Mouse (Mus musculus) CH12.LX (cell line): ENCODE data around the gene Krt18. TPM values are rescaled to one million over a fixed set of nuclear protein-coding genes. Genes with fewer than 3 reads are reported as not detected.

Source experiments
- DNase-seq: peaks from one replicate; pipeline ENCODE4 v3.0.0-alpha.2; 2013; ENCODE audit errors: extremely low read depth
- H3K27ac ChIP-seq: 2 replicates; pipeline ENCODE4 v1.5.1; 2012; ENCODE audit warnings: low read depth, mild to moderate bottlenecking, control low read depth, moderate library complexity; ENCODE audit not compliant: insufficient read depth
- H3K27me3 ChIP-seq: replicated peaks from 2 replicates; pipeline ENCODE3; 2012; ENCODE audit warnings: inconsistent platforms
- H3K36me3 ChIP-seq, 2 experiments: replicated peaks in 1 of 2; 2 replicates each; pipeline versions ENCODE3 to v1.6.1; 2012; ENCODE audit warnings: inconsistent platforms in 1 of 2, low read length in 1 of 2, mild to moderate bottlenecking in 1 of 2, mixed read lengths in 1 of 2, moderate library complexity in 1 of 2; ENCODE audit not compliant: control insufficient read depth in 1 of 2, insufficient read depth in 1 of 2
- H3K4me1 ChIP-seq, 2 experiments: 2 replicates each; pipeline ENCODE4 v1.6.1; 2012; ENCODE audit warnings: inconsistent platforms in 1 of 2, moderate library complexity in 1 of 2; ENCODE audit not compliant: insufficient read depth in 2 of 2, control insufficient read depth in 1 of 2
- H3K4me2 ChIP-seq: 2 replicates; pipeline ENCODE4 v1.6.1; 2012; ENCODE audit warnings: low read depth, mild to moderate bottlenecking, control low read depth; ENCODE audit not compliant: poor library complexity, insufficient read depth, severe bottlenecking
- H3K4me3 ChIP-seq, 3 experiments: fragments of 150-350 bp in 1 of 3; sonication (generic) in 1 of 3; replicated peaks in 1 of 3; 2 replicates each; pipeline versions ENCODE3 to v1.5.1; 2011 to 2012; ENCODE audit warnings: low read depth in 2 of 3, low read length in 2 of 3, mild to moderate bottlenecking in 2 of 3, moderate library complexity in 2 of 3, control low read depth in 1 of 3, improper control_type of control experiment in 1 of 3, inconsistent platforms in 1 of 3, mixed read lengths in 1 of 3; ENCODE audit not compliant: poor library complexity in 1 of 3
- H3K79me2 ChIP-seq: replicated peaks from 2 replicates; pipeline ENCODE4 v1.6.1; 2012; ENCODE audit warnings: mild to moderate bottlenecking, moderate library complexity; ENCODE audit not compliant: control insufficient read depth, poor library complexity, insufficient read depth, severe bottlenecking; ENCODE audit errors: extremely low read depth
- H3K9ac ChIP-seq: 2 replicates; pipeline ENCODE4 v1.6.1; 2012; ENCODE audit warnings: low read depth, mild to moderate bottlenecking, control low read depth, moderate library complexity; ENCODE audit not compliant: insufficient read depth
- H3K9me3 ChIP-seq: replicated peaks from 2 replicates; pipeline ENCODE3; 2012; ENCODE audit warnings: low read length, inconsistent platforms, mixed read lengths
- BHLHE40 ChIP-seq: IDR thresholded peaks from 2 replicates; pipeline ENCODE4 v1.6.1; 2011; ENCODE audit warnings: mild to moderate bottlenecking, low read depth, low read length, improper control_type of control experiment
- CHD1 ChIP-seq: IDR thresholded peaks from 2 replicates; pipeline ENCODE4 v1.6.1; 2012; ENCODE audit warnings: low read depth, low read length, improper control_type of control experiment, inconsistent platforms
- CHD2 ChIP-seq: IDR thresholded peaks from 2 replicates; pipeline ENCODE4 v1.6.1; 2011; ENCODE audit warnings: low read length, improper control_type of control experiment
- CTCF ChIP-seq, 2 experiments: IDR thresholded peaks in 1 of 2; conservative IDR thresholded peaks in 1 of 2; 2 replicates each; pipeline ENCODE4 v1.5.1; 2011 to 2012; ENCODE audit warnings: low read depth in 2 of 2, low read length in 2 of 2, improper control_type of control experiment in 1 of 2, inconsistent platforms in 1 of 2, mild to moderate bottlenecking in 1 of 2, moderate library complexity in 1 of 2
- E2F4 ChIP-seq: IDR thresholded peaks from 2 replicates; pipeline ENCODE4 v1.6.1; 2011; ENCODE audit warnings: low read depth, low read length, improper control_type of control experiment; ENCODE audit not compliant: insufficient replicate concordance
- ELF1 ChIP-seq: IDR thresholded peaks from 2 replicates; pipeline ENCODE4 v1.6.1; 2014; ENCODE audit warnings: low read depth, mild to moderate bottlenecking, inconsistent platforms, low read length, improper control_type of control experiment
- EP300 ChIP-seq: IDR thresholded peaks from 2 replicates; pipeline ENCODE4 v1.6.1; 2011; ENCODE audit warnings: low read length, improper control_type of control experiment
- ETS1 ChIP-seq: conservative IDR thresholded peaks from 2 replicates; pipeline ENCODE4 v1.6.1; 2012; ENCODE audit warnings: low read depth, mild to moderate bottlenecking, inconsistent platforms, low read length, improper control_type of control experiment, moderate library complexity
- GABPA ChIP-seq: IDR thresholded peaks from 2 replicates; pipeline ENCODE4 v1.6.1; 2012; ENCODE audit warnings: low read depth, low read length, improper control_type of control experiment, inconsistent platforms; ENCODE audit not compliant: insufficient replicate concordance
- HCFC1 ChIP-seq: IDR thresholded peaks from 2 replicates; pipeline ENCODE4 v1.6.1; 2012; ENCODE audit warnings: low read depth, mild to moderate bottlenecking, inconsistent platforms, low read length, improper control_type of control experiment
- IRF4 ChIP-seq: IDR thresholded peaks from 2 replicates; pipeline ENCODE4 v1.6.1; 2014; ENCODE audit warnings: low read depth, mild to moderate bottlenecking, inconsistent platforms, low read length, improper control_type of control experiment
- JUN ChIP-seq: IDR thresholded peaks from 2 replicates; pipeline ENCODE4 v1.6.1; 2011; ENCODE audit warnings: low read depth, mild to moderate bottlenecking, low read length, improper control_type of control experiment, moderate library complexity; ENCODE audit not compliant: insufficient read depth
- JUND ChIP-seq: conservative IDR thresholded peaks from 2 replicates; pipeline ENCODE4 v1.6.1; 2011; ENCODE audit warnings: low read depth, low read length, improper control_type of control experiment
- KAT2A ChIP-seq: IDR thresholded peaks from 2 replicates; pipeline ENCODE4 v1.6.1; 2012; ENCODE audit warnings: low read length, improper control_type of control experiment, inconsistent platforms; ENCODE audit not compliant: insufficient replicate concordance
- MAFK ChIP-seq: IDR thresholded peaks from 2 replicates; pipeline ENCODE4 v1.6.1; 2011; ENCODE audit warnings: low read length, improper control_type of control experiment; ENCODE audit not compliant: insufficient replicate concordance
- MAX ChIP-seq: IDR thresholded peaks from 2 replicates; pipeline ENCODE4 v1.6.1; 2011; ENCODE audit warnings: low read length, improper control_type of control experiment
- MAZ ChIP-seq: IDR thresholded peaks from 2 replicates; pipeline ENCODE4 v1.6.1; 2012; ENCODE audit warnings: low read depth, mild to moderate bottlenecking, inconsistent platforms, low read length, improper control_type of control experiment, moderate library complexity
- MYC ChIP-seq: IDR thresholded peaks from 2 replicates; pipeline ENCODE4 v1.6.1; 2011; ENCODE audit warnings: low read depth, mild to moderate bottlenecking, improper control_type of control experiment, low read length
- NELFE ChIP-seq: IDR thresholded peaks from 2 replicates; pipeline ENCODE4 v1.6.1; 2011; ENCODE audit warnings: low read depth, low read length, improper control_type of control experiment
- NRF1 ChIP-seq: IDR thresholded peaks from 2 replicates; pipeline ENCODE4 v1.6.1; 2014; ENCODE audit warnings: low read depth, mild to moderate bottlenecking, inconsistent platforms, low read length, improper control_type of control experiment, moderate library complexity
- PAX5 ChIP-seq: IDR thresholded peaks from 2 replicates; pipeline ENCODE4 v1.6.1; 2012; ENCODE audit warnings: low read length, inconsistent platforms, mixed read lengths
- RAD21 ChIP-seq: IDR thresholded peaks from 2 replicates; pipeline ENCODE4 v1.6.1; 2011; ENCODE audit warnings: low read depth, mild to moderate bottlenecking, low read length, improper control_type of control experiment, moderate library complexity
- SIN3A ChIP-seq: IDR thresholded peaks from 2 replicates; pipeline ENCODE4 v1.6.1; 2012; ENCODE audit warnings: low read length, improper control_type of control experiment, inconsistent platforms
- SMC3 ChIP-seq: IDR thresholded peaks from 2 replicates; pipeline ENCODE4 v1.6.1; 2011; ENCODE audit warnings: low read depth, low read length, improper control_type of control experiment
- TBP ChIP-seq: conservative IDR thresholded peaks from 2 replicates; pipeline ENCODE4 v1.6.1; 2011; ENCODE audit warnings: low read depth, low read length, improper control_type of control experiment
- TCF12 ChIP-seq: IDR thresholded peaks from 2 replicates; pipeline ENCODE4 v1.6.1; 2014; ENCODE audit warnings: low read depth, mild to moderate bottlenecking, inconsistent platforms, low read length, improper control_type of control experiment
- UBTF ChIP-seq: IDR thresholded peaks from 2 replicates; pipeline ENCODE4 v1.6.1; 2012; ENCODE audit warnings: low read depth, mild to moderate bottlenecking, inconsistent platforms, low read length, improper control_type of control experiment, moderate library complexity
- USF1 ChIP-seq: IDR thresholded peaks from 2 replicates; pipeline ENCODE4 v1.6.1; 2014; ENCODE audit warnings: low read depth, mild to moderate bottlenecking, inconsistent platforms, low read length, improper control_type of control experiment
- USF2 ChIP-seq: conservative IDR thresholded peaks from 2 replicates; pipeline ENCODE4 v1.6.1; 2011; ENCODE audit warnings: low read depth, low read length, improper control_type of control experiment
- ZC3H11A ChIP-seq: IDR thresholded peaks from 2 replicates; pipeline ENCODE4 v1.6.1; 2012; ENCODE audit warnings: low read depth, mild to moderate bottlenecking, inconsistent platforms, low read length, improper control_type of control experiment
- ZMIZ1 ChIP-seq: IDR thresholded peaks from 2 replicates; pipeline ENCODE4 v1.6.1; 2012; ENCODE audit warnings: low read depth, mild to moderate bottlenecking, inconsistent platforms, low read length, improper control_type of control experiment
- ZNF384 ChIP-seq: IDR thresholded peaks from 2 replicates; pipeline ENCODE4 v1.6.1; 2012; ENCODE audit warnings: low read depth, low read length, improper control_type of control experiment, inconsistent platforms
- dilution Hi-C: fragments of 300-500 bp; cut with MboI; formaldehyde crosslinking; loops from 2 replicates; pipeline ENCODE4 v1.14.3; 2020; ENCODE audit warnings: low sequenced_read_pairs; ENCODE audit not compliant: extremely low pct_unique_long_range_greater_than_20kb, extremely low pct_ligation_motif_present
- in situ Hi-C: fragments of 300-500 bp; cut with MboI; formaldehyde crosslinking; loops from 3 replicates; pipeline ENCODE4 v1.14.3; 2019; ENCODE audit warnings: low sequenced_read_pairs, low pct_ligation_motif_present, low pct_unique_long_range_greater_than_20kb, mixed read lengths
- polyA plus RNA-seq: library from polyadenylated mRNA; unstranded; fragments of >175 nt; gene quantifications from 2 replicates; pipeline ENCODE4 v1.2.1, GENCODE M21; 2012; ENCODE audit warnings: low read depth; ENCODE audit not compliant: insufficient read length
- total RNA-seq, 2 experiments: library from RNA; depleted of rRNA; stranded (reverse); fragments of 300-350 nt in 1 of 2; fragments of >200 nt in 1 of 2; gene quantifications; 2 replicates each; pipeline ENCODE4 v1.2.3; 2012 to 2014

Krt18 gene
- total and polyA plus RNA-seq, 3 experiments = 0.21 TPM; not detected in 2

DNA sequence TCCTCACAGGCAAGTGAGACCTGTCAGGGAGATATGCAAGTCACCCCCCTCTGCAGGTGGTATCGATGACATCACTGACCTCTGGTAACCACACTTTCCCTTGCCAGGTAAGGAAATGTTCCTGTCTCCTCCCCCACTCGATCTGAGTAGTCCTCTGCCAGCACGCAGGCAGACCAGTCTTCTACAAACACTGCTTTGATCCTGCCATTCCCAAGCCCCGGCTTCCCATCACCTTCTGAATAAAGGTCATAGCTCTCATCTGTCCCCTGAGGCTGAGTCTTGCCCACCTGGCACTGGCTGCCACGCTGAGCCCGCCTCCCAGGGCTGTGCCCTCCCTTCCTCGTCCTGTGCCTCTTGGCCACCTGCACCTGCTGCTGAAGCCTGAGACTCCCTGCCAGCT, 11.2 kb upstream of the Krt18 start:
- Histone ChIP-seq H3K27ac (no peak overlapping the region), H3K9me3 (no peaks in the 10 kb centered on the region), H3K4me3 (no peak overlapping the region), H3K36me3 (no peaks in the 10 kb centered on the region), H3K4me1 (peaks cover 24 to 55% of the 10 kb centered on the region in 2 experiments), H3K4me2 (no peak overlapping the region), H3K27me3 (peaks cover 2% of the 10 kb centered on the region), H3K9ac (no peak overlapping the region), H3K79me2 (no peaks in the 10 kb centered on the region)
- in situ Hi-C loops (no loop called here), dilution Hi-C loops (no loop called here)
- TF ChIP-seq MYC = no peak
- no peak for TF ChIP-seq ZC3H11A
- no peak for TF ChIP-seq HCFC1
- no peak for TF ChIP-seq ETS1
- TF ChIP-seq E2F4 = no peak
- no peak for TF ChIP-seq MAZ
- no peak for TF ChIP-seq MAX
- TF ChIP-seq JUND = no peak
- no peak for TF ChIP-seq USF2
- TF ChIP-seq NELFE = no peak
- TF ChIP-seq TBP = no peak
- DNase-seq = no peak

- H3K36me3 ChIP-seq = no peaks in the 10 kb centered on the region
- in situ Hi-C loops = no loop called here
- DNase-seq = peak; percentile 46
- H3K9me3 ChIP-seq = no peaks in the 10 kb centered on the region
- peaks cover 3% of the 10 kb centered on the region for H3K27me3 ChIP-seq
- H3K79me2 ChIP-seq = no peaks in the 10 kb centered on the region
- H3K9ac ChIP-seq = no peak overlapping the region
- no peak overlapping the region for H3K27ac ChIP-seq
- dilution Hi-C loops = no loop called here
- H3K4me2 ChIP-seq = no peak overlapping the region
- H3K4me1 ChIP-seq = peaks cover 22 to 52% of the 10 kb centered on the region in 2 experiments
- no peak overlapping the region for H3K4me3 ChIP-seq
- TF ChIP-seq USF1 (no peak), HCFC1 (no peak), ZC3H11A (no peak), IRF4 (no peak), JUN (no peak), ZNF384 (no peak), PAX5 (no peak), ZMIZ1 (no peak), JUND (no peak), CHD1 (no peak), CTCF (conservative IDR thresholded peaks at IDR 0.05 in 1 of 2, IDR thresholded peaks at IDR 0.05 in 1 of 2; ENCODE audit: low read depth in 2 of 2, low read length in 2 of 2) (peak in 1 of 2 experiments; percentile 61; a peak in 2 of 4 replicates), RAD21 (no peak; the same call in none of the 2 replicates), MAZ (no peak), ETS1 (no peak), TCF12 (no peak), SMC3 (peak; percentile 45), UBTF (no peak), GABPA (no peak), ELF1 (no peak), CHD2 (no peak), E2F4 (no peak), KAT2A (no peak), SIN3A (no peak), MAFK (no peak), NELFE (no peak), EP300 (no peak), USF2 (no peak), BHLHE40 (peak; percentile 59), TBP (no peak), NRF1 (no peak)
These were observed 10.0 kb upstream of the Krt18 start for GRCm38 (mm10) chr15:102017918-102018463.
